Mouse (Mus musculus) spleen, adult 12 weeks (tissue): ENCODE data around the gene Pdha2.

Experiments used
- DNase-seq: peaks from one replicate; pipeline ENCODE4 v3.0.0; 2022; ENCODE audit warnings: low spot score

Pdha2 gene

DNA sequence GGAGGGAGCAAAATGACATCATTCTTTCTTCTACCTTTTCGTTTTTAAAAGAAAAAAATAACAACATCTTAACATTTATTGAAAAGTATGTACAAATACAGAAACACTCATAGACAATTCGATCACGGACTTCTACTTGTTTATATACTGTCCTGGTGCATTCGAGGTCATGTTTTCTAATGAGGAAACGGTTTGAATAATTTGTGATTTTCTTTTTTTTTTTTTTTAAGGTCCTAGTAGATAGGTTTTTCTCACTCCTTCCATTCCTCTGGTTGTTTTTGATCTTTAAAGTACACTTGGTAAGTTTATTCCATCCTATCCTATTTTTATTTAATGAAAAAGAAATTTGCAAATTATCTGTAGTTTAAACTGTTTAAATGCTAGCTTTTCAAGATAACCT lies at the start of gene Pdha2:
Gene Pdha2 (minus strand): TSS at position 101 of the 400 bp plus-strand sequence.
- no peak for DNase-seq

DNA sequence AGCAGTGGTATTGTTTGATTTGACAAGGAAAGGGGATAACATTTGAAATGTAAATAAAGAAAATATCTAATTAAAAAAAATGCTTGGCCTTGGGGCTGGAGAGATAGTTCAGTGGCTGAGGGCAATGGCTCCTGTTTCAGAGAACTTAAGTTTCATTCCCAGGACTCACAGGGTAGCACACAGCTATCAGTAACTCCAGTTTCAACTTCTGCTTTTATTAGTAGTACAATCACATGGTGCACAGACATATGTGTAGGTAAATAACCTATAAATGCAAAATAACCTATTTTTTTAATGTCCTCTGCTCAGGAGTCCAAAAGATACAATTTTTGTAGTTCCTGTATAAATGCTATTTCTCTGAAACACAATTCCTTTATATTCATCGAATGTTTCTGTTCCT lies 48.4 kb upstream of the Pdha2 start:
- DNase-seq: no peak

DNA sequence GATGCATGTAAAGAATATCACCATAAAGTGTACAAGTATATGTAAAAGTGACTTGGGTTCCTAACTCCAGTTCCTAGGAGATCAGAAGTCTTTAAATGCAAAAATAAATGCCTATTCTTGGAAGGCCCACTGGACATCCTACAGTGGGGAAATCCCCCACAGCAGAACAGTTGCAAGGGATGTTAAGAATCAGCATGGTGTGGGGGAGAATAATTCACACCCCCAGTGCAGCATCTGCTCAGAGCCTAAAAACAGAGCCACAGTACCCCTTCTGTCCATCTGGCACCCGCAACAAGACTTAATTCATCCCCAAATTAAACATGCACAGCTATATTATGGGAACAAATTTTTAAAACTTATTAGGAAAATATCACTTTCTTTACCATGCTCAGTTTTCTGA lies 39.3 kb upstream of the Pdha2 start:
- no peak for DNase-seq

DNA sequence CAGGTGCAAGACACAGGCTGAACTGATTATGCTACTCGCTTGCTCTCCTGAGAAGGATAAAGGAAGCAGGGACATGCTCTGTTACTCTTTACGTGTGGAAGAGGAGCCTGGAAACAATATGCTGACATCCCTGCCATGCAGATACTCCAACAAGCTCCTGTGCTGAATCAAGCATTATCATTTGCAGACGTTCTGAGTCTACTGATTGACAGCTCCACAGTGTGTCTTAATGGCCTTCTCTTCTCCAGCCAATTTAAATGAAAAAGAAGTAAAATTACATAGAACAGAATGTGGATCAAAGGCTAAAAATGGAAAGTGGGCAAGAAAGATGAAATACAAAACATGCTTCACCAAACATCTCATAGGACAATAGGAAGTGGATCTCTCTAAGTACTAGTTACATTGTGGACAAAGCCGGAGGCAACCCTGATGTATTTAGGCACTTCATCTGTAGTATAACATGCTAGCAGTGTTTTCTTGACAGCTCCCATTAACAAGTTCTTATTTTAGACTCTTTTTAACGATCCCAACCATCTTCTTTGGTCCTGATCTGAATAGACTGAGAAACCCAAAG lies 32.7 kb upstream of the Pdha2 start:
- no peak for DNase-seq

DNA sequence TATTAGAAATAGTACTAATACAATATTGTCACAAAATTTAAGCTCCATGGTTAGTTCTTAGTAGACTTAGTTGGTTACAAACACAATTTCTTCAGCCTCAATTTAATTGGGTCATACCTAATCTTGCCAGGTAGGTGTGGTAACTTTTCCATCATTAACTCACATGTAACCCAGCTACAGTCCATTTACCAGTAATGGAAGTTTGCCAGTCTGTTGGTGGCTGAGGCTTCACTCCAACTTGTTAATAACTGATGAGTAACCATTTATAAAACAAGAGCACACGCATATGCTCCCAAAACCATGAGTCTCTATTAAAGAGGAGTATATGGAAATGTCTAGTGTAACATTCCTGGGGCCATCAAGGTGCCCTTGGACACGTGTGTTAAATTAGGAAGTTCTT lies 25.9 kb upstream of the Pdha2 start:
- DNase-seq: no peak

DNA sequence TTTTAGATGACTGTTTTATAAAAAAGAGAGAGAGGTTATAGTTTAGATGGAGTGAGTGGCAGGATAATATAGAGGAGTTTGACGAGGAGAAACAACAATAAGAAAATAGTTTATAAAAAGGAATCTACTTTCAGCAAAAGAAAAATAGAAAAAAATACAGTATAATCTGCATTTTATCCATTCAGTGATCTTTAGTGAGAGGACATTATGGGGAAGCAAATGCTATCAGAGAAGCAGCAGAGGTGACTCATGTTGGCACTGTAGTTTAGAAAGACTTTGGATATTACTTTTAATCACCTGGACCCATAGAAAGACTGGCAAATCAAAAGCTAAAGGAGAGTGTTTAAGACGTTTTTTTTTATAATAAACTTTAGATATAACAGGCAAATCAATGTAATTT lies 17.0 kb upstream of the Pdha2 start:
- DNase-seq: no peak

DNA sequence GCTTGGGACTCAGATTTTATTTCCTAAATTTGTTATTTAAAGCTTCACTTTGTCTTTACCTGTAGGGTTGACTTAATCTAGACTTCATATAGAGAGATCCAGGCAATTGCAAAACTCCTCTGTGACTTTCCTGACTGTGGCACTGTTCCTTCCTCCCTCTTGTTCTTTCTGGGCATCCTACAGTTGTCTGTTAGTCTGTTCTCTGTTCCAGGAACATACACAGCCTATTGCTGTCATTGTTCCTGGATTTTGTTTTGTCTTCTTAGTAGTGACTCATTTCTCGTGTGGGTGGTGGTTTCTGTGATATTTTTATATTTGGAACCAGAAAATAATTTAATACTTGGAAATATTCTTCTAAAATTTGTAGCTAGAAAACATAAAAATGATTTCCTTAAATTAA lies 10.2 kb upstream of the Pdha2 start:
- DNase-seq: no peak

DNA sequence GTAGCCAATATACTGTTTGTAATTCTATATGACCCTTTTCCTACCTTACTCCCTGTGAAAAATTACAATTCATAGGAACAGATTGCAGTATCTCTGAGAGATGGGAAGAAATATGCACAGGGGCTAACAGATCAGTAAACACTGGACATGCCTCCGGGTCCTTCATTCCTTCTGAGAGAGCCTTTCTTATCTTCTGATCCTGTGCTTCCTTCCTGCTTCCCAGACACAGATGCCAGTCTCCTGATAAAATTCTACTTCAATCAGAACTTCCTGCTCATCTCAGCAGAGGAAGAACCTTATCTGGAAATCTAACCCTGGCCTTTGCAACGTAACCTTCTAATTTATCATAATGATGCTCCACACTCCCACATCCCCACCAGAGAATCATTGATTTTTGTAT lies 6.4 kb upstream of the Pdha2 start:
- no peak for DNase-seq

DNA sequence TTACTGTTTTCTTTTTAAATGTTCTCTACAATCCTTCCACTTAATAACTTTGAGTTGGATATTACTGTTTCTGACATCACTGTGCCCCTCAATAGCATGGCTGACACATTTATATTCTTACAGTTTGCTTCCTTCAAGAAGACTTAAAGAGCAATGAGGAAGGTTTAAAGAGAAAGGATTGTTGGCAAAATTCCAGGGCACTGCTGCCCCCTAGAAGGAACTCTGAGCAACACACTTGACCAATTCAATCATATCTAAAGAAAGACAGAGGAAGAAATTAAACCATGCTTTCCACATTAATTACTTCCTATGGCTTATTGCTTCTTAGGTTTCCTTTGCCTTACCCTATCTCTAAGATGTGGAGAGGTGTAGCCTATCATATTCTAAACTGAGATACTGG lies 4.8 kb upstream of the Pdha2 start:
- no peak for DNase-seq

DNA sequence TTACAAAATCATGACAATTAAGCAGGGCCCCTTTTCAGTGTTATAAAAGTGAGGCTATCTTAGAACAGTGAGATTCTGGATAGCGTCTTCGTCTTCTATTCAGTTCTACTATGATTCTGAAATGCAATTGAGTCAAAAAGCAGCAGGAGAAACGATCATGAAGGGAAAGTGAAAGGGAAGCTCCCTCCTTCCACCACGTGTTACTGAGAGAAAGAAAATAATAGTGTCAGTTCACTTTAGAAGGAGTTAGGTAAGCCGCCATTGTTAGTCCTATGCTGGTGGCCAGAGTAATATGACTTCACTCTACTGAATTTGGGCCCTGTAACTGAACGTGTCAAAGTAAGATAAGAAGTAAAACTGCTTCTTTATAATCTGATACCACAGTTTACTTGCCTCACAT lies 4.1 kb upstream of the Pdha2 start:
- no peak for DNase-seq

DNA sequence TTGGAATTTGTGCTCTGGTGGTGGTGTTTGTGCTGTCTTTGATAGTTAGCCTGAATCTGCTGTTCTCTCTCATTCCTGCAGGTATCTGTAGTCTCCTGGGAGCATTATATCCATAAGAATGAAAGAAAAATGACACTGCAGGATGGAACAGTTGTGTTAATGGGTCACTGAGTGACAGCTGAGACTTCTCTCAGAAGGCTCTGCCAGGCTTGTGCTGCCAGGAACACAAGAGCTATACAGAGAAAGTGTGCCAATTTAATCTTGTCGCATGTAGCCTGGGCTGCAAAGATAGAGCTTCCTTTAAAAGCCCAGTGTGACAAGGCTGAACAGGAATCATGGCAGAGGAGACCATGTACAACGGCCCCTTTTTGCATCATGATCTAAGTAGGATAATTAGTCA lies 2.6 kb upstream of the Pdha2 start:
- DNase-seq: no peak

DNA sequence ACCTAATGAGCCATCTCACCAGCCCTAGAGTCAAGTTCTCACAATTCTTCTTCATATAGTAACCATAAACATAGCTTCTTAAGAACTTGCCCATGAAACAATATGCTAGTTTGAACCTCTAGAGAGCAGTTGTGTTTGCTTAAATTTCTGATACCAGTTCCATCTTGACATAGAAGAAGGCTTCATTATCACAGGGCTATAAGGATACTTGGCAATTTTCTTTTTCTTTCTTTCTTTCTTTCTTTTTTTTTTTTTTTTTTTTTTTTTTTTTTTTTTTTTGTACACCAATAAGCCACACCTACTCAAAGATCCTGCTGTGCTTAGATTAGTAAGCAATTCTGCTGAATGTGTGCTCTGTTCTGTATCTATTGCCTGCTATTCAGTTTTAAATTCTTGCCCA lies 2.0 kb upstream of the Pdha2 start:
- DNase-seq: no peak

DNA sequence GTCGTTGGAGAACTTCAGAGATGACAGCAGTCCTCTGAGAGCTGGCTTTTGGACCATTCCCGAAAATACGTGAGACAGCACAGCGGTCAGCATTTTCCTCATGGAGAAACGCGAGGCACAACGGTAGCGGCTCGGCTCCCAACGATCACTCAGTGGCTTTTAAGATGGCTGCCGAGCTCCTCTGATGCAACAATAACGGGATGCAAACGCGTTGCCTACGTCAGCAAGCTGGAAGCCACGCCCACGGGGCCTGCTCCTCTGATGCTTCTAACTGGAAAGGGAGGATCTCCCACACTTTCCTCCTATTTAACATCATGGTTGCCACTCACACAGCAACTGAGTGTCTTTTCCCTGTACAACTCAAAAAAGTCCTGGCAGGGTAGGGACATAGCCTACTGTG lies 511 bp downstream of the Pdha2 start:
- DNase-seq: no peak

DNA sequence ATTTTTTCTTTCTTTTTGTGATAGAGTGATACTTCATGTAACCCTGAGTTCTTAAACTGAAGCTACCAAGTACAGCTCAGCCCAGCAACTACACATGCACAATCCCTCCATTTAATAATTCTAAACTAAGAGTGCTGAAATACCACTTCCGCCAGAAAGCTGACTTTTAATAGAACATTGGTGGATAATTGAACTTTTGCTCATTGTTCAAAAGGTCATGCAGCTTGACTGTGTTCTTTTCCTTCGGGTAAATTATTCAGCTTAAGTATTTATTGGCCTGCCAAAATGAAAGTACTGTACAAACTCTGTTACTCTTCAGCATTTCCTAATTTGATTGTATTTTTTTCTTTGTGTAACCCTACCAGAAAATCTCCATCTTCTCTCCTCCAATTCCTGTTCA lies 10.4 kb downstream of the Pdha2 start:
- no peak for DNase-seq

DNA sequence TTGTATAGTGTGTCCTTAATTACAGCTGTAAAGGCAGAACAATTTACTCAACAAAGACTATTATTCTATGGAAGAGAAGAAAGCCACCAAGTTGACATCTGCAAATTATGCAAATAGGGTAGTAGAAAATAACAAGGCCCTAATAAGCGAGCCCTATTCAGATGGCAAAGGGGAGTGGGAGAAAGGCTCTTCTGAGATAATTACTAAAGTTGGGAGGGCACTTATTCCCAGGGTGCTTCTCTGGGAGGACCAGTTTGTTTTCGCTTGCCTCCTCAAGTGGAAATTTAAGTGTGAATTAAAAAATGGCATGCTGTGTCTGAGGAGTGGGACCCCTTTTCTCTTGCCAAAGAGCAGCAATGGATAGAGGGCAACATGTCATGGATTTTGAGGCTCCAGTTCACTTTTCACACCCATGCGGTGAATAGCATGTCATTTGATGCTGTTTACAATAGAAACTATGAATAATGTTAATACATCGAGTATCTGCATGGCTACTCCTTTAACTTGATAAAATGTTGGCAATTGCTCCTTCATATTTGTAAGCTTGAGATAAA lies 14.8 kb downstream of the Pdha2 start:
- DNase-seq: no peak

DNA sequence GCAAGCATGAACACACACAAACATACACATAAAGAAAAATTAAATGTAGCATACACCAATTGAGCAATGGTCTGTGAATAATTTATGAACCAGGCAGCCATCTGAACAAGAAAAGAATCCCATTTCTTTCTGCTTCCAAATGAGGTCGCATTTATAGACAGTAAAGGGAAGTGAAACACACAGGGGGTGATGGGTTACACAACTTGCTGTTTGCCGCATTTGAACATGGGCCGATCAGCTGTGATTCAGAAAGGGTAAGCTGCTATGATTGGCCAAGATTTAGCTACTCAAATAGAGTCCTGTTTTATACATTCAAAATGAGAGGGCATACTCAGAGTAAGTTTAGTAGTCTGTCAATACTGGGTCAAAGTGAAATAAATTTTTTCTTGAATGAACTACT lies 20.5 kb downstream of the Pdha2 start:
- DNase-seq: no peak

DNA sequence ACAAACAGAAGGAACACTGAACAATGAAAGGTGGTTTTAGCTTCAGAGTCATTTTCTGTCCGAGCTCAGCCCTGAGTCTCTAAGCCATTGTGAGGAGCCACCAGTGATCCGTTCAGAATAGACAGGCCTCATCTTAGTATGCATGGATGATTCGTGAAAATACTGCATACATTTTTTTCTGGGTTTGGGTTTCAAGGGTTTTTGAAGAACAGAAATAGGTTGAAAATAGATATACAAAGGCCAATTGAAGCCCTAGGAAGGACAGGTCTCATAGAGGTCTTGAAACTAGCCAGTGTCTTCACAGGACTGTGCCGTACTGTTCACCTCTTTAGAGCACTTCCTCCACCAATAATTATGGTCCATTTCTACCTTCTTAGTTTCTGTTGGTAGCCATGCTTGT lies 21.7 kb downstream of the Pdha2 start:
- DNase-seq: no peak

DNA sequence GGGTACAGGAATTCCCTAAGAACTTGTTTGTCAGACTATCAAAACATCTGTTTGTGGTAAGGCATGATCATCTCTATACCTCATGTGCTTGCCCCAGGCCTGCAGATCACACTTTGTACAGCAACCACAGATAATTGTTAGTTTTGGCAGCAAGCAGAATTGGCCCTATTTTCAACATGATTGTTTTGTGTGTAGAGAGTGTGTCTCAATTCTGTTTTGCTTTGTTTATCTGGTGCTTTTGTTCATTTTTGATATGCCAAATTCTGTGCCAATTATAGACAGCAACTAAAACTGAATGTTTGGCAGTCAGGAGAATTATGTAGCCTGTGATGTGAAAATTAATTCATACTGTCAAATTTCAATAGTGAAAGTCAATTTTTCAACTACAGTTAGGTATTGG lies 51.2 kb downstream of the Pdha2 start:
- no peak for DNase-seq
